Mouse (Mus musculus): ENCODE data around the gene Phyhipl. TPM values are rescaled to one million over a fixed set of nuclear protein-coding genes. Genes with fewer than 3 reads are reported as not detected.

Gene Phyhipl
- polyA plus RNA-seq, 1 experiment from 2014 or later, result 26.9 TPM

- peak overlapping the region; percentile 49 for H3K4me3 ChIP-seq (ENCODE audit: low read length)
- no peaks in the 10 kb centered on the region for H3K27me3 ChIP-seq (ENCODE audit: insufficient read depth, low read length)
- ATAC-seq (ENCODE audit: low FRiP score, low TSS enrichment), result peak; percentile 79
- peak overlapping the region; percentile 40; the same call in 1 of the 2 replicates for H3K27ac ChIP-seq (ENCODE audit: low read length)
- peak overlapping the region; percentile 88 for H3K4me2 ChIP-seq (replicated peaks; ENCODE audit: low read depth, low read length)
- H3K4me1 ChIP-seq (ENCODE audit: insufficient read depth, low read length), result peaks cover 23% of the 10 kb centered on the region
- H3K9me3 ChIP-seq (ENCODE audit: low read length), result no peaks in the 10 kb centered on the region
- peak overlapping the region; percentile 50 for H3K9ac ChIP-seq (replicated peaks; ENCODE audit: low read length)
- no peaks in the 10 kb centered on the region for H3K36me3 ChIP-seq (ENCODE audit: insufficient read depth, low read length)
- WGBS, result 1% methylated on average over 38 of the region's 38 CpGs
Observed at GRCm38 (mm10) chr10:70520143-70521131, 135.3 kb downstream of the Phyhipl start.

DNA sequence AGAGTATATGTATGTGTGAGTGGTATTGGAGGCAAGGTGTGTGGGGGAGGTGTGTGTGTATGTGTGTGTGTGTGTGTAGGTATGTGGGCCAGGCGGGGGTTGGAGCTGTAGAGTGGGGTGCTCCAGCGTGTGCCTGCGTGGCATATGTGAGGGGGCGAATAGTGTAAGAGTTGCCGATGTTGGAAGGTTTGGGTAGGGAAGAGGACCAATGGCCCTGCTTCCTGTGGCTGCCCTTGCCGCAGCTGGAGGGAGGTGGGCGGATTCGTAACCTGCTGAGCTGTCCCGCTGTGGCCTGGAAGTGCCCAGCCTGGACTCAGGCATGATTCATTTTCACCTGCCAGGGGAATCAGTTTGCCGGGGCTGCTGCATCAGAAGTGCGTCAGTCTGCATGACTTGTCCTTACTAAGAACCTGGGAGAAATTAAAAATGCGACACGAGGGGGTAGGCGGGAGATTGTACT is 136.1 kb downstream of the Phyhipl start:
- ATAC-seq (ENCODE audit: low FRiP score, low TSS enrichment), result peak; percentile 49
- Histone ChIP-seq H3K9ac (replicated peaks; ENCODE audit: low read length) (peak overlapping the region; percentile 50; the same call in 1 of the 2 replicates), H3K4me3 (ENCODE audit: low read length) (peak overlapping the region; percentile 49), H3K4me2 (replicated peaks; ENCODE audit: low read depth, low read length) (peak overlapping the region; percentile 88), H3K36me3 (ENCODE audit: insufficient read depth, low read length) (no peaks in the 10 kb centered on the region), H3K9me3 (ENCODE audit: low read length) (no peaks in the 10 kb centered on the region), H3K27me3 (ENCODE audit: insufficient read depth, low read length) (no peaks in the 10 kb centered on the region), H3K27ac (ENCODE audit: low read length) (no peak overlapping the region), H3K4me1 (ENCODE audit: insufficient read depth, low read length) (peaks cover 23% of the 10 kb centered on the region)
- WGBS, result 9% methylated on average over 14 of the region's 14 CpGs

DNA sequence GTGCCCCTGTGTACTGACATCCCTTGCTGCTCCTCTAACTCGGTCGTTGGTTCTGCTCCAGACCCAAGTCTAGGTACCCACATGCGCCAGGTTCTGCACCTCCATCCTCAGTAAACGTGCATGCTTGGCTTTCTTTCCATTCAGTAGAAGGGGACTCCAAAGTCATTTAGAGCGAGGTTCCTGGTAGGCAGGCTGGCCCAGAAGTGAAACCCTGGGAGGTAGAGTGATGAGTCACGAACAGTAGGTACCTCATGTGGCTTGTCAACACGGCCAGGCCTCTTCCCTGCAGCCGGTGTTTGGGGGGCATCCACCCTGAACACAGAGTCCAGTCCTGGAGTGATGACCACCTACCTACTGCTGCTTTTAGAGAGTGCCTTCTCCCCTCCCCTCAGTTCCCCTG is 139.1 kb downstream of the Phyhipl start:
- H3K9ac ChIP-seq (replicated peaks; ENCODE audit: low read length), result no peak overlapping the region
- no peak overlapping the region for H3K27ac ChIP-seq (ENCODE audit: low read length)
- H3K36me3 ChIP-seq (ENCODE audit: insufficient read depth, low read length), result no peaks in the 10 kb centered on the region
- no peak for ATAC-seq (ENCODE audit: low FRiP score, low TSS enrichment)
- no peaks in the 10 kb centered on the region for H3K9me3 ChIP-seq (ENCODE audit: low read length)
- H3K27me3 ChIP-seq (ENCODE audit: insufficient read depth, low read length), result no peaks in the 10 kb centered on the region
- WGBS, result 90% methylated on average over 8 of the region's 8 CpGs
- peaks cover 21% of the 10 kb centered on the region for H3K4me1 ChIP-seq (ENCODE audit: insufficient read depth, low read length)
- H3K4me2 ChIP-seq (replicated peaks; ENCODE audit: low read depth, low read length), result no peak overlapping the region
- no peak overlapping the region for H3K4me3 ChIP-seq (ENCODE audit: low read length)

DNA sequence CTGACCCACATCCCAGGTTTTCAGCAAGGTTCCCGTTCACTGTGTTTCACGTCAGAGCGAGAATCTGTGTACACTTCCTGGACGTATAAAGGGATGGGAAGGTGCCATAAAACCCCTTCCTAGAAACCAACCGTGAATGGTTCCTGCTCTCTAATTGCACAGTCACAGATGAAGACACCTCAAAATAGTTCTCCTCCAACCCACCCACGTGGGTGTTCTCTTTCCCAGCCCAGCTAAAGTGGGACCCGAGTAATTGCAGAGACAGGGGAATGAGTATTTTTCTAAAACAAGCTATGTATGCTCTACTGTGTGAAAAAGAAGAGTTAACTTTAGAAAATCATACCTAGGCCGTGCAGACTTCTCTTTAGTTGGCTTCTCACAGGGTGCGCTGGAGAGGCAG is 140.9 kb downstream of the Phyhipl start:
- Histone ChIP-seq H3K9ac (replicated peaks; ENCODE audit: low read length) (no peak overlapping the region), H3K36me3 (ENCODE audit: insufficient read depth, low read length) (no peaks in the 10 kb centered on the region), H3K9me3 (ENCODE audit: low read length) (no peaks in the 10 kb centered on the region), H3K4me2 (replicated peaks; ENCODE audit: low read depth, low read length) (no peak overlapping the region), H3K27me3 (ENCODE audit: insufficient read depth, low read length) (no peaks in the 10 kb centered on the region), H3K4me3 (ENCODE audit: low read length) (no peak overlapping the region), H3K4me1 (ENCODE audit: insufficient read depth, low read length) (peaks cover 5% of the 10 kb centered on the region), H3K27ac (ENCODE audit: low read length) (no peak overlapping the region)
- ATAC-seq (ENCODE audit: low FRiP score, low TSS enrichment), result no peak
- WGBS, result 69% methylated on average over 9 of the region's 9 CpGs

DNA sequence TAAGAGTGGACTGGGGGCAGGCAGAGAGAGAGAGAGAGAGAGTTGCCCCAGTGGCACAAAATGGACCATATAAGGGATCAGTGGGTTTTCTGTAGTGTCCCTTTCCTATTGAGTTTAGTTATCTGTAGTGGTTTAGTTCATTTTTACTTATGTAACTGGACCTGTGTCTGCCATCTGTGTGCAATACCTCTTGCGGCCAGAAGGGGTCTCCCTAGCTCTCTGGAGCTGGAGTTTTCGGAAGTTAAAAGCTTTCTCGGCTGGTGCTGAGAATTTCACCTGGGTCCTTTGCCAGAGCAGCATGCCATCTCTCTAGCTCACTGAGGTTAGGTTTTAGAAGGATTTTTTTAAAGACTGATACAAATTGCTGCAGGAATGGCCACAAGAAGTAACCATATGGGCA is 147.9 kb downstream of the Phyhipl start:
- Histone ChIP-seq H3K9me3 (ENCODE audit: low read length) (peaks cover 5% of the 10 kb centered on the region), H3K4me1 (ENCODE audit: insufficient read depth, low read length) (peaks cover 6% of the 10 kb centered on the region; the same call in 1 of the 2 replicates), H3K27ac (ENCODE audit: low read length) (no peak overlapping the region), H3K4me2 (replicated peaks; ENCODE audit: low read depth, low read length) (no peak overlapping the region), H3K4me3 (ENCODE audit: low read length) (no peak overlapping the region), H3K27me3 (ENCODE audit: insufficient read depth, low read length) (no peaks in the 10 kb centered on the region), H3K36me3 (ENCODE audit: insufficient read depth, low read length) (no peaks in the 10 kb centered on the region), H3K9ac (replicated peaks; ENCODE audit: low read length) (no peak overlapping the region)
- ATAC-seq (ENCODE audit: low FRiP score, low TSS enrichment), result no peak
- 97% methylated on average over 3 of the region's 3 CpGs for WGBS

Other genes starting within 250 kb of the Phyhipl start
- gene Fam13c, start 215.5 kb downstream of the Phyhipl start, polyA plus RNA-seq (2015; fragmentation: Nextera tagmentation; extraction: Ambion mirVana), result 6.6 and 6.7 TPM in 2 replicates